Mouse (Mus musculus): ENCODE measurements around the gene Dnajc13. TPM values are rescaled to one million over a fixed set of nuclear protein-coding genes. Genes with fewer than 3 reads are reported as not detected.

Gene Dnajc13
- polyA plus RNA-seq, 3 experiments from 2014 or later: 22.7 to 30.5 (median 30.3) TPM

DNA sequence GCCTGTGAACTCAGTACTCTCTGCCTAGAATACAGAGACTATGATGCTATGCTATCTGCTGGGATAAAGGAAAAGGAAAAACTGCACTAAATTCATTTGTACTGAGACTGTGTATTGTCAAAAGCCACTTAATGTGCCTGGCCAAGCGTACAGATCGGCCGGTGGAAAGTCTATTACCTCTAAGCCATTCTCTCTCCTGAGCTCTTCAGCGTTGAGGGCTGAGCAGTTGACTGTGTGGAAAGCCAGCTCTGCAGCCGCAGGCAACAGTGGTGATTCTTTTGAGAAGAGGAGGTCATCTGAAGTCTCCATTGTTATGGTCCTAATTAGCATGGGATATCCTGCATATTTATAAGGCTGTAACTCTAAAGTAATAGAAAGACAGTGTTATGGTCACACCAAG lies 80.4 kb downstream of the Dnajc13 start:
- ATAC-seq: no peak

DNA sequence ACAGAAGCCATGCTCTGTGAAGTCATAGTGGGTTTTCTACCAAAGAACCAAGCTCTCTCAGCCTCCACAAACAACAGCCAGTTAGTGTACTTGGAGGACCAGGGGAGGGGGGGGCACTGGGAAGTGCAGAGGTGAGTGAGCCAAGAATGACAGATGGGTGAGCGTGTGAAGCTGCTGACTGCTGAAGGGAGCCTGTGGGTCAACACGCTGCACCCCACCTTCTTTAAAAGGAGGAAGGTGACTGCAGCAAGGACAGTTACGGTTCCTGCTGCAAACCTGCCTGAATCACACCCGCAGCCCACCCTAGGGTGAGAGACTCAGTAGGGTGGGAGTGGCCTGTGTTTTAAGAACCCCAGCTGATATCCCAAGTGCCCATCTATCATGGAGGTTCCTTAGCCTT lies 81.1 kb downstream of the Dnajc13 start:
- ATAC-seq: no peak

DNA sequence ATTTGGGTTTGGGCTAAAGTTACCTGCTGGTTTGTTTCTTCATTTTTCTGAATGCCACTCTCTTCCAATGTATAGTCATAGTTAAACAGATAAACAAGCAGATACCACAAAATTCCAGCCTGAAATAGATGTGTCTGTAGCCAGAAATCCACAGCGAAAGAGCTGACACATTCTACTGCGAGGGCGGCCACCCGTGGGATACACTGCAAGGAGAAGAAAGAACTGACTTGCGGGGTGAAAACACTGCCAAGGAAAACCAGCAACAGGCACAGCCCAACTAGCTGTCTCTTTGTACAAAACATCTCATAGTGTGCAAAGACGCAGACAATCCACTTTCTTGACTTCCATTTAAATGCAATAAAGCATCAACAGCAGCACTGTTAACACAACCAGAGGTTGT lies 82.7 kb downstream of the Dnajc13 start:
- ATAC-seq: no peak

DNA sequence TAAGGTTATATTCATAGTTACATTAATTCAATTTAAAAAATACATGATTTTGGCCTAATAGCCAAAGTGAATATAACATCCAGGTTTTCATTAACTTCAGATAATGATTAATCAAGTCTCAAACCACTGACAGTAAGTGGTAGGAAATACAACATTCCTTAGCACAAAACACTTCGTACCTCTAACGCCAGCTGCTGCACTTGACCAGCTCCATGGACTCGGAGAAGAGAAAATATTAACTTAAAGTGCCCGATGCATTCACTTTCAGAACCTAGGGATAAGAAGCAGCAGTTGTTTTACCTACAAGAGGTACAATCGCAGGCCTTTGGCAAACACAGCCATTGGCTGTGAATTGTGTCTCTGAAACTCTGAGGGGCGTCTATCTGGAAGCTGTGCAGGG lies 90.4 kb downstream of the Dnajc13 start:
- no peak for ATAC-seq

DNA sequence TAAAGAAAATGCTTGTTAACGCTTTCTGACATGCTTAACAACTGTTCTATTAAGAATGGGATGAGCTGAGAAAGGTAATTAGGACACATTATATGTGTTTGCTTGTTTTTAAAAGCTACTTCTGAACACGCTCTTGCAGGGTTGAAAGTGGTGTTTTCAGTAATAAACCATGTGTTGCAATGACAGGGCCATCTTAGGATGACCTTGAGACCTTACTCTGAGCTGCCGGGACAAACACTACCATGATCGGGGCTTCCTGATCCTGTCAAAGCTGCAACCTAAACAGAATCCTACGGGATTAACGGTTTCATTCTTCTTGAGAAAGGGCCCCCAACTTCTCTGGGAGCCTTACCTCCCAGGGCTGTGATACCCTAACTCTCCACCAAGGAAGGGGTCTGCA lies 91.1 kb downstream of the Dnajc13 start:
- ATAC-seq: no peak

DNA sequence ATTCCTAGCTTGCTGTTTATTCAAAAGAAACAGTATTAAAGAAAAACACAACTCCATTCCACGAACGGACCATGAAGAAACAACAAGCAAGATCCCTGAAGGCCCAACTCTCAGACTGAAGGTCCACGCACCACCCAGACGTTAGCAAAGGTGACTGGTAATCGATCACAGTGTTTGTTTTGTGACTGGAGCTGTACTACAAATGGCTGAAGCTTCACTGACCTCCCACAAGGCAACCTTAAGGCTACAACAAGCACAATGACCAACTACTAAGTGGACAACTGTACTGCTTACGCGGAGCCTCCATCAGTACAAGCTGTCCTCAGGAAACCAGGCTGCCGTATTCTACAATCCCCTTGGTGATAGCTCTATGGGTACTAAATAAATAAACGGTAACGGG lies 92.7 kb downstream of the Dnajc13 start:
- ATAC-seq: no peak

DNA sequence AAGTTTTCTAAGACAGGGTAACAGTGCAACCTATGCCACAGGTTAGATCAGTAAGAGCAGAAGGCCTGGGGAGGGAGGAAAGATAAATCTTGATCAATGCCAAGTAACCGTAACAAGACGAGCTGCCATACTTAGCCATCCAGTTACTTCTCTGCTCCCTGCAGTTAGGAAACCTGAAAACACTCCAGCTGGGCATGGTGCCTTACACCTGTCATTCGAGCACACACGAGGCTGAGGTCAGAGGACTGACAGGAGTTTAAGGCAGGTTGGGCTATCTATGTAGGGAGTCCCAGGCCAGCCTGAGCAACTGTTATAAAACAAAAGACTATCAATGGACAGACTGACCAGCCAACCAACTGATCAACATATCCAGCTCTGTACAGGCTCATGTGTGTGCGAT lies 96.8 kb downstream of the Dnajc13 start:
- ATAC-seq: no peak

DNA sequence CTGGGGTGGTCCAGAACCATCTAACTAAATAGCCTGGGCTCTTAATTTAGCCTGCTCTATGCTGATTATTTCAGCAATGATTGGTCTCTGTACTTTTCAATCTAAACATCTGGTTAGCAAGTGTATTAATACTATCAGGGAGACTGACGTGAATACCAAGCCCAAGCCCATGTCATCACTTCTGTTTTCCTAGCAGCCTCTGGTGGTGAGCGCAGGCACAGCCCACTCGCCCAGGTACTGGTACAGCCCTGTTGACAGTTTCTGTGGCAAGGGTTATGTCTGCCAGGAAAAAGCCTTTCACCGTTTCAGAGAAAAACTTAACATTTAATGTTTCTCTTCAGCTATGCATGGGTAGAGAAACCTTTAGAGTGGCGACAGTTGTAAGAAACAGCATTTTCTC lies 98.5 kb downstream of the Dnajc13 start:
- ATAC-seq: no peak

DNA sequence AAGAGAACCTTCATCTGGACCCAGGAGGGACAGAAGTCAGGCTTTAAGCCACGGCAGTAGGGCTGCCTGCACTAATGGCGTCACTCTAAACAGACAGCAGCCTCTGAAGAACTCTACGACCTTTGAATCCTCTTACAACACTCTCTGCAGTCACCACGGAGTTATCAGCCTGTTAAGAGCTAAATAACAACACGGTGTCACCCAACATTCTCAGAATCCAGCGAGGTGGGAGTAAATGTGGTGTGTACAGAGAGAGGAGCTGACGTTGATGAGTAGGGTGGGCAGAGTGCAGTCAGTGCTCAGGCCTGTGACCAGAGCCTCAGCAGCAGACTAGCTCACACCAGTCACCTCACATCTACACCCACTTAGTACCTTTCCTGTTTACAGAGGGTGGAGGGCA lies 101.6 kb downstream of the Dnajc13 start:
- no peak for ATAC-seq

DNA sequence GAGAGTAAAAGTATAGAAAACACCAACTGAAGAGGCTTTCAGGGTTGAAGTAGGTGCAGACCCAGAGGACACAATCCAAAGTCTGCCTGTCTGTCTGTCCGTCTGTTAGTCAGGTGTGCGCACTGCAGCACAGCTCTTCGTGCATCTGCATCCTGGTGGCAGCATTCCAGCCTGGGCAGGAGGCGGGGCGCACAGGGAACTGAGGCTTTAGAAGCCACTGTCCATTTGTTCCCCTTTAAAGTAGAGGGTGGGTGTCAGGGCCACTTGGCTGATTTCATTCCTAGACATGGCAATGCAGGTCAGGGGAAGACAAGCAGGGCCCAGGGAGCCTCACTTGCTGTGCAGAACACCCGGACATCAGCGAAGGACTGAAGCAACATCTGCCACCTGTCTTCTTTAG lies 105.4 kb downstream of the Dnajc13 start:
- ATAC-seq: no peak

DNA sequence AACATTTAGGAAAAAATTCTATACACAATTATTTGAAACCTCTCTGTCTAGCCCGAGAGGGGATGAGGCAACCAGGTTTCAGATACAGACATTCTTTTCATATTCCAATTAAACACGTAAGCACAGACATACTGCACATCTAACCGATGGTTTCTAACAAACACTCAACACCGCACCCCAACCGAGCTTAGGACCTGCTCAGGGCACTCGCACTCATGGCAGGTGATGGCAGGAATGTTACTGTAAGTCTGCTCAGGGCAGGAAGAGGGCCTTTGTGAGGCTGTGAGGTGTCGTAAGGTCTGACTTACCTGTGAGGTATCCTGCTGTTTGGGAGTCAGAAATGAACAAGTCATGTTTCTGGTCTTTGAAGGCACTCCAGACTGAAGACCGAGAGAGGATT lies 106.2 kb downstream of the Dnajc13 start:
- no peak for ATAC-seq

DNA sequence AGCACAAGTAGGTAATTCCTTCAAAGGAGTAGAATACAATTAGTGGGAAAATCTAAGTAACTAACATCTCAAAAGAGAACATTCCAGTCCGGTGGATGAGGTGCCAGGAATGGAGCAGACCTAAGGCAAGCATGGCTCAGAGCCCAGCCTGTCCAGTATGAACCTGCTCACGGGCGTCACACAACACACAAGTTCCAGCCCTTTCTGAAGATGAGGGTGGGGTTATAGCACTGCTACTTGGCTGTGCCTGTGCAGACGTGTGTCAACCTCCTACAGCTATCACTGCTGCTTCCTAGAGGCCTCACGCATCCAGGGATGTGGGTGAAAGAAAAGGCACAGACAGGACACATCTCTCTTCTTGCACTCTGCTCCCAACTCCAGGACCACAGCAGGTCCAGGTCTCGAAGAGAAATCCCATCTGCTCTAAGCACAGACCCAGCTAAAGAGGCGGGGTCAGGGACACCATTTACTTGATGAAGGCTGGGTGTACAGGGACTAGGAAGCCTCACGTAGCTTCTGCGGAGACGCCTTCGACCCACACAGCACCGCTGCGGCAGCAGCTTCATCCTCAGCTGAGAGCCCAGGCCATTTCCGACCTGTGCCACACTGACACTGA lies 107.5 kb downstream of the Dnajc13 start:
- ATAC-seq: no peak

DNA sequence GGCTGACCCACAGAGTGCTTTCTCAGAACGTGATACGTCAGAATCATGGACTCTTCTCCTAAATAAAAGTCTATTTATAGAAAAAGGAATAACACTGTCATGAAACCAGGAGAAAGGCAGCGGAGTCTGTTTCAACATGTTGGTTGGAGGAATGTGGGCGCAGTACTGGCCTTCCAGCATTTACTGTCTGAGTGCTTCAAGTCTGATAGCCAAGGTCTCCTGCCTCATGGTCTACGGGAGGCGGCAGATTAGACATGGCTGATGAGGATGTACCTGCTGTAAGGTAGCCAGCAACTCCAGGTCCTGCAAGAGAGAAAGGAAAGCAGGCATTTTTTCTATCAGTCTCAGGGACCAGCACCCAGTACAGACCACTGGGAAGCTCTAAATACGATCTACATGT lies 110.6 kb downstream of the Dnajc13 start:
- no peak for ATAC-seq

DNA sequence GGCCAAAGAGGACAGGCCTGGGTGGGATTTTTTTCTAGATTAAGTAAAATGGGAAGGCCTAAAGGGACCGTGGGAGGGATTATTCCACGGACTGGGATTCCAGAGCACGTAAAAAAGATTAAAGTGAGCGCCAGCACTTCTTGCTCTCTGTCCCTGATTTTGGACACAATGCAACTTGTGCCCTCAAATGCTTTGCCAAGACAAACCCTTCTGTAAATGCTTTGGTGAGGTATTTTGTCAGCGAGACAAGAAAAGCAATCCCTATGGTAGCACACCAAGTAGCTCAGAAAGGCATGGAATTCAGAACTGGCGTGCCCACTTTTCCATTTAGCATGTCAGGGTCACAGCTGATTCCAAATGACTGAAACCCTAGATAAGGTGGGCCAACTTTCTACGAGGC lies 113.8 kb downstream of the Dnajc13 start:
- ATAC-seq: no peak

DNA sequence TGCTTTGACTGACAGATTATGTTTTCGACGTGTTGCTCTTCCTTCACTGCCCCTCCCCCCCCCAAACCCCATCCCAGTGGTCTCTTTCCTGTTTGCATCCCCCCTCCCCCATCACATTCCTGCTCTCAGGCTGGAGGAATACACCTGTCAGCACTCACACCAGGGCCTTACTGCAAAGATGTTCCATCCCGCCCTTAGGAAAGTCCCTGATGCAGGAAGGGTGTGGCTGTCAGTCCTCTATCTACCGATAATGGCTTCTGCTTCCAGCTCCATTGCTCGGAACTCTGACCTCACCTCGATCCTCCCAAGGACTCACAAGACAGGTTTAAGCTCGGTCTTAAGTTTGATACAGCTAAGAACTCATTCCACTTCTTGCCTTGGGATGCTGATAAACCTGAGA lies 116.0 kb downstream of the Dnajc13 start:
- no peak for ATAC-seq

DNA sequence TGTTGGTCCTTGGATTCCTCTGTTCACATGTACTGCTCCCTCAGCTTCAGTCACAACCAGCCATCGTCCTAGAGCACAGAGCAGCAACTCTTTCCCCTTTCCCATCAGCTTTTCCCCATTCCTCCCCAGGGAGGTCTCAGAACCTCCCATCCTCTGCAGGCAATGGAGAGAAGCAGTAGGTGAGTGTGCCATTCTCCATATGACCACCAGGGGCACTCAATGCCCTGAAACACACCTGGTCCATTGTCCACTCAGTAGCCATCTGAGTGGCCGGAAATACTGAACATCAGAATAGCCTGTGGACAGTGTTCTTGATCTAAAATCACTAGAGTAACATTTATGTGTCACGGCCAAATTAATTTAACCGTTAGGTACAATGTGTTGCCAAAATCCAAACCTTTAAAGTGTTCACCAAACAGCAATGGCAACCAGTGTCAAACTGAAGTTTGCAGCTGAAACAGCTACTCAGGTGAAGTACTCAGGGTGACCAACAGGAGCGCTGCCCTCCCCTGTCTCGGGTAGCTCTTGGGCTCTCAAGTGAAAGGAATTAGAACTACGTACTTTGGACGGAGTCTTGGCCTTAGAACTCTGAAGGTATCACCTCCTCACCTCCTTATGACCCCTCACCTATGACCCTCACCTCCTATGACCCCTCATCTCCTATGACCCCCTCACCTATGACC lies 118.3 kb downstream of the Dnajc13 start:
- ATAC-seq: no peak

DNA sequence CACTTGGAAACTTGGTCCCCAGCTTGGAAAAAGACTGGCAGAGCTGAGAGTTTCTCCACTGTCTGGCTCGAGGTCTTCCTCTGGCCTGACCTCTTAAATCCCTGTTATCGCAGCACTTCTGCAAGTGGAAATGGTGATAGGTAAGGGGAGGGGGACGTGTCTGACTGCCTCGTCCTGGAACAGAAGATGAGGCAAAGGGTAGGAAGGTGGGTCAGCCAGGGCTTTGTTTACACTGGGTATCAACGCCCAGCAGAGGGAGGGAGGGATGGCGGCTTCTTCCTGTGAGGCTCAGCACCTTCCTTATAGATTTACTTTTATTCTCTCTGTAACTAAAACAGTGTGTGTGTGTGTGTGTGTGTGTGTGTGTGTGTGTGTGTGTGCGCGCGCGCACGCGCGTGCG lies 119.9 kb downstream of the Dnajc13 start:
- ATAC-seq: no peak

DNA sequence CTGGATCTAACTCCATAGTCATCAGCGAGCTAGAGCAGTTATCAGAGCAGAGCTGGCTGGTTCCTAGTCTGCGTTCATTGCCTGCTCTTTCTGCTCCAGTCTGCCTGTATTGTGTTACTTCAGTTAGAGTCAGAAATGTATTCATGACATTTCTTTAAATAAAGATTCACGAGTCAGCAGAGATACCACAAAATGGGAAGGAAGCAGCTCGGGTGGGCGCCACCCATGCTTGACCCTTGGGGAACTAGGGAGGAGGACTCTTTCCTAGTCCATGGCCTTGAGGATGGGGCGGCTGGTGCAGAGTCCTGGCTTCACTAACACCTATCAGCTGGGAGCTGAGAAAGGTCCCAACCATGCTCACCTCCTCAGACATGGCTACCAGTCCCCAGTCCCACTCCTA lies 122.4 kb downstream of the Dnajc13 start:
- ATAC-seq: no peak

DNA sequence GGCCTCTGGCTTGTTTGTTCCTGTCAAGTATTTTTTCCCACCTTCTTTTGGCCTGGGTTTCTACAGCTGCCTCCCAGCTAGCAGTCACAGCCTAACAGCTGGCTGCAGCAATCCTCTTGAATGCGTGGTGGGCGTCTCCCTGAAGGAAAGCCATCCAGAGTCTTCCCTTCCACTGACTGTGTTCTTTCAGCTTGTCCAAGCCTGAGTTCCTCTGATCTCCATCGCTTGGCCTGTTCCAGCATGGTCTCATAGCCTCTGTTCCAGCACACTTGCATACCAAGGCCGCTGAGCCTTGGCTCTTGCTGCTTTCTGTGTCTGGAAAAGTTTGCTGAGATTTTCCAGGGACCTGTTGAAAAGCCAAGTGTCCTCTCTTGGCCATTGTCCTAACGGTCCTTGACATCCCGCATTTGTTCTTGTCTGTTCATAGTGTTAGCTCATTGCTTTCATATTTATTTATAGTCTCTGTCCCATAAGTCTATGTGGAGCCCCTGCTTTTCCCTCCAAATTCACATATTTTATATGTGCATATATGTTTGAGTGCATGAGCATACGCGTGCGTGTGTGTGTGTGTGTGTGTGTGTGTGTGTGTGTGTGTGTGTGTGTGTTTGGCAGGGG lies 132.5 kb downstream of the Dnajc13 start:
- ATAC-seq: no peak

DNA sequence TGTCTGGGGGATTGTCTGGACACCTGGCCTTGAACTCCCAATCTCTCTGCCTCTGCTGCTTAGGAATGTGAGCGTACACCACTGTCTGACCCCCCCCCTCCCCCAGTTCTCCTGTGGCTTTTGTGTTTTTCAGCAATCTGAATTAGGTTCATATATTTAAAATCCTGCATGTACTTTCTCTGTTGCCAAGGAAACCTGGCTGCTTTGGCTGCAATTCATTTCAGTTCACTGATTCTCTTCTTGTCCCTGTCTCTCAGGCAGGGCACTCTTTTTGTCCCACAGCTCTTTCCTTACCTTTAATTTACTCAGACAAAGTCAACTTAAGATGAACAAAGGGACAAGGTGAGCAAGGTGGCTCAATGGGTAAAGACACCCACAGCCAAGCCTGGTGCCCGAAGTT lies 134.6 kb downstream of the Dnajc13 start:
- ATAC-seq: no peak

DNA sequence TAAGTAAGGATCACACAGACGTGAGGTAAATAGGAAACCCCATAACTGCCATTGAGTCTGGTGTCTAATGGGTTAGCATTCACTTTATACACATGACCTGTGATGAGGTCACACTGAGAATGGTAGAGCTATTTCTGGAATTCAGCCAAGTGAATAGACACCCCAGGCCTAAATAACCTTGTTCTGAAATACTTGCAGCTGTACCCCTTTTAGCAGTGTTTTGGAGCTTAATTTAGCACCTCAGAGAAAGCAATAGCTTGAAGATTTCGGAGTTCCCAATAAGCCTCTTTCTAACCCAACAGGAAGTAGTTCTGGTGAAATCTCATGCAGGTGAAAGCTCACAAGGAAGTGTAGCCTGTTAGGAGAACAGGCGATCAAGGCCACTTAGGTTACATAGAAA lies 135.9 kb downstream of the Dnajc13 start, which contains the start of gene Ackr4:
Gene Ackr4, minus strand, starts transcription at position 101 of the 400 bp plus-strand sequence.
- no peak for ATAC-seq

DNA sequence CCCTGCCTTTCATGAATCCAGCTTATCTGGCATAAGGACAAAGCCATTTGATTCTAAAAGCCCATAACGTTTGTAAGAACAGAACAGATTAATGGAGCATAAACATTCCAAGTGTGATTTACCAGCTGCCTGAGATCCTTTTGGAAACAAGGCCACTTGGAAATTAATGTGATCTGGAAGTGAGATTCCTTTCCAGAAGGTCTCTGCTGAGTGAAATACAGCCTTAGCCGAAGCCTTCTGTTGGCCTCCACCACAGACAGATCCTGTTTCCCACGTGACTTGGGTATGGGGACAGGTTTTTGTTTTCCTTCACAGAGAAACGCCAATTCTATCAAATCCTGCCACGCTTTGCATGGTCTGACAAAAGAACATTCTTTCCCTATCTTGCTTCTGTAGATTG lies 139.1 kb downstream of the Dnajc13 start:
- no peak for ATAC-seq

DNA sequence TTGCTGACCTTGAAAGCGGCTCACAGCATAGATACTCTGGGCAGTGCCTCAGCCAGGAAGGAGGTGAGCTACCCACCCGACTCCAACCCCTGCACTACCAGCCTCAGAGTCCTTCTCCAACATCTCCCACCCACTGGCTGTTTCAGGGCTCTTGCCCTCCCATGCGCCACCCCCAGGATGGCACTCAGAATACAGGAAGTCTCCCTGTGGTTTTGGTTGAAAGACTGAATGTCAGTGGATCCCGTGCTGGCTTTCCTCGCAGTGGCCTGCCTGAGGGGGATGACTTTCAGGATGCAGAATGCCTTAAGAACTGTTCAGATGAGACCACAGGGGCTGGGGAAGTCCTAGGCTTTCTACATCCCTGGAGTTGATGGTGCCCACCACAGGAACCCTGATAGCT lies 139.6 kb downstream of the Dnajc13 start:
- ATAC-seq: no peak

DNA sequence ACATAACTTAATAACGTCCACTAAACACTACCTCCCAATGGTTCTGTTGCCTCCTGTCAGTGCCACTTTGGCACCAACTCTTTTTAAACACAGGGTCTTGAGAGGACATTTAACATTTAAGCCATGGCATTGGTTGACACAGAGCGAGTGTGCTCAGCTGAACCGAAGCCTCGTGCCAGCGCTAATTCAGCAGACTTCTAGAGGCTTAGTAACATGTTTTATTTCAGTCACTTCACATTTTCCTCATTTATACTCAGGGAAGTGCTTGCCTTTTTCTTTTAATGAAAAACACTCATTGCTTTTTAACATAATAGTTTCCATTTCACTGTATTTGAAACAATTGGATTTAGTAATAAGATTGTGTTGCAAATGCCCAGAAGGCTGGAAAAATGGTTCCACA lies 153.6 kb downstream of the Dnajc13 start:
- ATAC-seq: no peak
